ENCODE assay signal across 8 mouse cellular contexts in genomic region chr6:127151565-127152105, GRCm38 (mm10). TPM values are rescaled to one million over a fixed set of nuclear protein-coding genes. Genes with fewer than 3 reads are reported as not detected.
DNase-seq lines count a peak whose midpoint lies in the region; ATAC-seq and TF ChIP-seq lines count a peak whose summit lies in the region.

No protein-coding gene starts in this region.

- H3K4me3 ChIP-seq in embryonic facial prominence, embryonic 14.5 days (ENCODE audit: low read depth, low read length), result peak overlapping the region; percentile 84
- H3K4me3 ChIP-seq in hindbrain, embryonic 10.5 days, result peak overlapping the region; percentile 89
- H3K4me3 ChIP-seq in limb, embryonic 14.5 days (replicated peaks; ENCODE audit: low read length), result peak overlapping the region; percentile 87
- peak overlapping the region; percentile 48 for H3K4me3 ChIP-seq in midbrain, embryonic 15.5 days
- H3K4me3 ChIP-seq in stomach, embryonic 14.5 days (ENCODE audit: low read depth, low read length), result peak overlapping the region; percentile 89

- H3K9ac ChIP-seq in embryonic facial prominence, embryonic 14.5 days (ENCODE audit: low read depth, low read length), result peak overlapping the region; percentile 70
- peak overlapping the region; percentile 64 for H3K9ac ChIP-seq in limb, embryonic 14.5 days (ENCODE audit: low read depth, low read length, severe bottlenecking)
- peak overlapping the region; percentile 15 for H3K9ac ChIP-seq in midbrain, embryonic 15.5 days
- peak overlapping the region; percentile 34 for H3K9ac ChIP-seq in stomach, embryonic 14.5 days (replicated peaks; ENCODE audit: low read depth, low read length)

- peaks cover 5% of the 10 kb centered on the region; the same call in 1 of the 2 replicates for H3K36me3 ChIP-seq in embryonic facial prominence, embryonic 14.5 days (ENCODE audit: control insufficient read depth, insufficient read depth, low read length)
- H3K36me3 ChIP-seq in hindbrain, embryonic 10.5 days, result peaks cover 18% of the 10 kb centered on the region
- peaks cover 7% of the 10 kb centered on the region for H3K36me3 ChIP-seq in limb, embryonic 14.5 days (ENCODE audit: control insufficient read depth, insufficient read depth, low read length)
- H3K36me3 ChIP-seq in midbrain, embryonic 15.5 days (replicated peaks), result no peaks in the 10 kb centered on the region
- peaks cover 7% of the 10 kb centered on the region for H3K36me3 ChIP-seq in stomach, embryonic 14.5 days (ENCODE audit: control insufficient read depth, insufficient read depth, low read length)

- H3K27ac ChIP-seq in embryonic facial prominence, embryonic 14.5 days (replicated peaks; ENCODE audit: low read depth, low read length), result peak overlapping the region; percentile 95
- peak overlapping the region; percentile 96 for H3K27ac ChIP-seq in hindbrain, embryonic 10.5 days
- H3K27ac ChIP-seq in limb, embryonic 14.5 days (replicated peaks; ENCODE audit: low read depth, low read length), result peak overlapping the region; percentile 94
- peak overlapping the region; percentile 52 for H3K27ac ChIP-seq in midbrain, embryonic 15.5 days
- peak overlapping the region; percentile 95 for H3K27ac ChIP-seq in stomach, embryonic 14.5 days (ENCODE audit: low read length)

- WGBS in embryonic facial prominence, embryonic 14.5 days, result 0% methylated on average over 13 of the region's 29 CpGs
- under 1% methylated on average over 29 of the region's 29 CpGs for WGBS in hindbrain, embryonic 10.5 days
- 3% methylated on average over 29 of the region's 29 CpGs for WGBS in limb, embryonic 14.5 days
- under 1% methylated on average over 29 of the region's 29 CpGs for WGBS in midbrain, embryonic 15.5 days
- WGBS in stomach, embryonic 14.5 days, result under 1% methylated on average over 29 of the region's 29 CpGs

- peak overlapping the region; percentile 80 for H3K4me2 ChIP-seq in embryonic facial prominence, embryonic 14.5 days (ENCODE audit: low read depth, low read length)
- H3K4me2 ChIP-seq in limb, embryonic 14.5 days (replicated peaks; ENCODE audit: low read depth, low read length, severe bottlenecking), result peak overlapping the region; percentile 95
- peak overlapping the region; percentile 74 for H3K4me2 ChIP-seq in midbrain, embryonic 15.5 days
- H3K4me2 ChIP-seq in stomach, embryonic 14.5 days (replicated peaks; ENCODE audit: low read depth, low read length), result peak overlapping the region; percentile 88

- ATAC-seq in embryonic facial prominence, embryonic 14.5 days (ENCODE audit: low read depth), result peak; percentile 3
- ATAC-seq in limb, embryonic 14.5 days (ENCODE audit: low FRiP score, low read depth), result no peak
- ATAC-seq in midbrain, embryonic 15.5 days (replicated peaks), result peak; percentile 12
- ATAC-seq in stomach, embryonic 14.5 days (ENCODE audit: insufficient number of reproducible peaks, insufficient read depth, low FRiP score, low read depth), result peak; percentile 1; the same call in 1 of the 2 replicates

- TF ChIP-seq POLR2A in limb, embryonic 14.5 days (IDR thresholded peaks at IDR 0.05; ENCODE audit: borderline replicate concordance, extremely low read depth, insufficient read depth, insufficient read length), result no peak

- peaks cover 22% of the 10 kb centered on the region for H3K4me1 ChIP-seq in embryonic facial prominence, embryonic 14.5 days (ENCODE audit: control insufficient read depth, insufficient read depth, low read length)
- peaks cover 86% of the 10 kb centered on the region for H3K4me1 ChIP-seq in hindbrain, embryonic 10.5 days (replicated peaks)
- peaks cover 37% of the 10 kb centered on the region for H3K4me1 ChIP-seq in limb, embryonic 14.5 days (ENCODE audit: control insufficient read depth, insufficient read depth, low read length)
- H3K4me1 ChIP-seq in midbrain, embryonic 15.5 days, result peaks cover 73% of the 10 kb centered on the region
- peaks cover 32% of the 10 kb centered on the region for H3K4me1 ChIP-seq in stomach, embryonic 14.5 days (ENCODE audit: control insufficient read depth, insufficient read depth, low read length)

- H3K27me3 ChIP-seq in embryonic facial prominence, embryonic 14.5 days (replicated peaks; ENCODE audit: control insufficient read depth, insufficient read depth, low read length), result no peaks in the 10 kb centered on the region
- H3K27me3 ChIP-seq in hindbrain, embryonic 10.5 days (ENCODE audit: insufficient read depth, poor library complexity, severe bottlenecking), result peaks cover 42% of the 10 kb centered on the region
- H3K27me3 ChIP-seq in limb, embryonic 14.5 days (ENCODE audit: control insufficient read depth, insufficient read depth, low read length), result no peaks in the 10 kb centered on the region
- H3K27me3 ChIP-seq in midbrain, embryonic 15.5 days (replicated peaks), result peaks cover 41% of the 10 kb centered on the region
- H3K27me3 ChIP-seq in stomach, embryonic 14.5 days (ENCODE audit: control insufficient read depth, insufficient read depth, low read length), result no peaks in the 10 kb centered on the region

- no peaks in the 10 kb centered on the region for H3K9me3 ChIP-seq in embryonic facial prominence, embryonic 14.5 days (ENCODE audit: control insufficient read depth, low read length)
- no peaks in the 10 kb centered on the region for H3K9me3 ChIP-seq in hindbrain, embryonic 10.5 days
- no peaks in the 10 kb centered on the region for H3K9me3 ChIP-seq in limb, embryonic 14.5 days (ENCODE audit: control insufficient read depth, low read length)
- H3K9me3 ChIP-seq in midbrain, embryonic 15.5 days, result no peaks in the 10 kb centered on the region
- H3K9me3 ChIP-seq in stomach, embryonic 14.5 days (ENCODE audit: control insufficient read depth, low read depth, low read length), result no peaks in the 10 kb centered on the region

- DNase-seq in A20 (ENCODE audit: low read depth, low spot score) (peak; percentile 19), MN1 (ENCODE audit: low spot score) (peak; percentile 36)
- peak; percentile 72 for DNase-seq in embryonic facial prominence, embryonic 14.5 days (ENCODE audit: low spot score)
- peak; percentile 69 for DNase-seq in hindbrain, embryonic 10.5 days (ENCODE audit: low spot score)
- peak; percentile 59 for DNase-seq in limb, embryonic 14.5 days (ENCODE audit: low spot score)
- DNase-seq in layer of hippocampus, postnatal 25 days (ENCODE audit: extremely low spot score in 1 of 2, low spot score in 1 of 2), result no peak

RNA-seq across cellular contexts. Expression of gene Ccnd2, which starts 0.4 kb away (rescaled TPM):
- polyA plus RNA-seq in embryonic facial prominence, embryonic 14.5 days (2014; fragmentation: Nextera tagmentation; extraction: Ambion mirVana), result 757 and 796 TPM in 2 replicates
- polyA plus RNA-seq in hindbrain, embryonic 10.5 days (2016; fragmentation: Nextera tagmentation; extraction: Ambion mirVana), result 865 and 1,523 TPM in 2 replicates
- 143 and 170 TPM in 2 replicates for polyA plus RNA-seq in limb, embryonic 14.5 days (2012; rRNA removed)
- polyA plus RNA-seq in limb, embryonic 14.5 days (2014; fragmentation: Nextera tagmentation; extraction: Ambion mirVana), result 1,147 and 1,270 TPM in 2 replicates
- 320 and 370 TPM in 2 replicates for polyA plus RNA-seq in midbrain, embryonic 15.5 days (2015; fragmentation: Nextera tagmentation; extraction: Ambion mirVana)
- polyA plus RNA-seq in stomach, embryonic 14.5 days (2014; fragmentation: Nextera tagmentation; extraction: Ambion mirVana), result 1,255 and 1,268 TPM in 2 replicates
- total RNA-seq in layer of hippocampus, postnatal 25 days (2021), result 100 to 1,000 TPM; 137 to 150 TPM

RNA-seq across cellular contexts. Expression of gene Tigar, which starts 42.3 kb away (rescaled TPM):
- 1.8 and 3.3 TPM in 2 replicates for polyA plus RNA-seq in embryonic facial prominence, embryonic 14.5 days (2014; fragmentation: Nextera tagmentation; extraction: Ambion mirVana)
- 6.9 and 7.4 TPM in 2 replicates for polyA plus RNA-seq in hindbrain, embryonic 10.5 days (2016; fragmentation: Nextera tagmentation; extraction: Ambion mirVana)
- 3.4 and 4.1 TPM in 2 replicates for polyA plus RNA-seq in limb, embryonic 14.5 days (2012; rRNA removed)
- 3.2 and 3.3 TPM in 2 replicates for polyA plus RNA-seq in limb, embryonic 14.5 days (2014; fragmentation: Nextera tagmentation; extraction: Ambion mirVana)
- polyA plus RNA-seq in midbrain, embryonic 15.5 days (2015; fragmentation: Nextera tagmentation; extraction: Ambion mirVana), result 6.5 and 7.1 TPM in 2 replicates
- 3.4 and 3.8 TPM in 2 replicates for polyA plus RNA-seq in stomach, embryonic 14.5 days (2014; fragmentation: Nextera tagmentation; extraction: Ambion mirVana)
- total RNA-seq in layer of hippocampus, postnatal 25 days (2021), result 10 to 100 TPM; 26.3 to 27.9 TPM

Comparison
In these comparisons a context has a peak if more than half of its experiments do, and no peak if none do; other contexts are left out.
1. DNase-seq: peak in A20 (single experiment), MN1 (single experiment), embryonic facial prominence, embryonic 14.5 days (single experiment), hindbrain, embryonic 10.5 days (single experiment) and limb, embryonic 14.5 days (single experiment); none in layer of hippocampus, postnatal 25 days (0 of 2).
2. H3K9ac ChIP-seq: peak in every context shown above with its lines; median percentile 70 in embryonic facial prominence, embryonic 14.5 days; 64 in limb, embryonic 14.5 days; 34 in stomach, embryonic 14.5 days; 15 in midbrain, embryonic 15.5 days.
3. Peak in every context shown above with its lines, with median percentiles within 50 percentile points of each other: H3K27ac ChIP-seq, H3K4me2 ChIP-seq and H3K4me3 ChIP-seq.